Mouse (Mus musculus): ENCODE results near the gene Oser1.

Gene Oser1

GRCm38 (mm10) chr2:163398770-163399169 lies 25.7 kb downstream of the Oser1 start:
- no peak for DNase-seq

DNA sequence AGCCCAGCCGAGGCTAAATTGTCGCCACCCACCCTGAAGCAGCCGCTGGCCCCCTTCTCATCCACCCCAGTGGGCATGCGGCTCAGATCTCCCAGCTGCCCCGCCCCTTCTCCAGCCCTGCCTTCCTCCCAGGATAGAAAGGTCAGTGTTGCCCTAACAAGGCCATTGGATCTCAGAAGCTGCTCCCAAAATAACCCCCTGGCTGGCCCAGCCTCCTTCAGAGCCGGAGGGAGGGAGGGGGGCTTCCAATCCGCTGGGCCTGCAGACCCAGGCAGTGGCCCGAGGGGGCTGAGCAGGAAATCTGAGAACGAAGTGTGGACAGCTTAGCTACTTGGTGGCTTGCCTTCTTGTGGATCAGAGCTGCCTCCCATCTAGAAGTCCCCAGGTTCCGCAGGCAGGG lies 26.6 kb downstream of the Oser1 start, which contains the start of gene Jph2:
Jph2 (minus strand) TSS at position 89 of the 400 bp plus-strand sequence.
- peak; percentile 68 to 89 for DNase-seq

GRCm38 (mm10) chr2:163397071-163397470 lies 27.4 kb downstream of the Oser1 start:
- DNase-seq, result no peak

DNA sequence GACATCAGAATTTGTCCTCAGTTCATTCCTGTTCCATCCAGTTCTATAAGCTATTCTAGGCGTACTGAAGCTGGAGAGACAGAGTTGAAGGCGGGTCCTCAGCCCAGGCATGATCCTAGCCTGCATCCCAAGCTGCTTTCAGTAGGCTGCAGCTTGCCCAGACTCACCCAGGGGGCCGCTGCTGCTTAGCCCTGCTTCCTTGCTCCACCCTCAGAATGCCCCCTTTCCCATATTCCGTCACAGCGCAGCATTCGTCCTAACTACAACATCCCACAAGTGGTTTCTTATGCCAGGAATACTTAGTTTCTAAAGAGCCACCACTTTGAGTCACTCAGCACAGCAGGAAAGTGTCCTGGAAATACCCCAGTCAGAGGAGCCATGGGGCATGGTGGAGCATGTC lies 29.5 kb downstream of the Oser1 start:
- no peak for DNase-seq

DNA sequence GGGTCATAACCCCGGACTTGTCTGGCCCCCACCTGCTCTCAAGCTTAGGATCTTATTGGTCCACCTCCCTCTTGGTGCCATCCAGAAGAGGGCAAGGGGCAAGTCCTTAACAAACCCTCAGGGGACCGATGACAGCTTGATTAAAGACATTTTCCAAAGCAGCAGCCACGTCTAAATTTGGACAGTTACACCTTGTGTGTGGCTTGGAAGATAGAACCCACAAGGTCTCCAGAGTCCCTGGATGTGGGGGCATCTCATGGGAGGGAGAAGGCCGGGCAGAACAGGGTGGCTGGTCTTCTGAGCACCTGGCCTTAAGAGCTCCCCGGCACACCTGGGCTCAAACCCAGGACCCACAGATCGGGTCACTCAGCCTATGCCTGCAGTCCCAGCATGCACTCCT lies 30.5 kb downstream of the Oser1 start:
- DNase-seq, result no peak

GRCm38 (mm10) chr2:163393241-163393640 lies 31.3 kb downstream of the Oser1 start:
- DNase-seq, result no peak

DNA sequence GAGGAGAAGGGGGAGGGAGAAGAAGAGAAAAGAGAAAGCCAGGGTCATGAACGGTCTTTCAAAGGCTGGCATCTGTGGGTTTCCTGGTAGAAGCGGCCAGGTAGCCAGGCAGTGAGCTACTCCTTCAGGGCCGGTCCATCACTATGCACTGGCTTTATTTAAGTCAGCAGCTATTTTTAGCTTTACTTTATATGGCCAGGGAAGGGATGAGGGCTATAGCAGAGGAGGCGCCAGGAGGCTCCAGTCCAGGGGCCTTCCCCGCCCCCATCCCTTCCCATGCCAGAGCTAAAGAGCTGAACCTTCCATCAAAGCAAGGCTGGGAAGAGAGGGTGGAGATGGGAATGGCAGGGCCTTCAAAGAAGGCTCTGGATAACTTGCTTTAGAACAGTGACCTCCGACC lies 32.1 kb downstream of the Oser1 start:
- DNase-seq, result peak; percentile 36 to 53

GRCm38 (mm10) chr2:163386423-163387190 lies 37.9 kb downstream of the Oser1 start:
- peak in 1 of 2 experiments; percentile 55 for DNase-seq

GRCm38 (mm10) chr2:163385126-163385525 lies 39.4 kb downstream of the Oser1 start:
- no peak for DNase-seq

GRCm38 (mm10) chr2:163381246-163381645 lies 43.3 kb downstream of the Oser1 start:
- DNase-seq, result no peak

DNA sequence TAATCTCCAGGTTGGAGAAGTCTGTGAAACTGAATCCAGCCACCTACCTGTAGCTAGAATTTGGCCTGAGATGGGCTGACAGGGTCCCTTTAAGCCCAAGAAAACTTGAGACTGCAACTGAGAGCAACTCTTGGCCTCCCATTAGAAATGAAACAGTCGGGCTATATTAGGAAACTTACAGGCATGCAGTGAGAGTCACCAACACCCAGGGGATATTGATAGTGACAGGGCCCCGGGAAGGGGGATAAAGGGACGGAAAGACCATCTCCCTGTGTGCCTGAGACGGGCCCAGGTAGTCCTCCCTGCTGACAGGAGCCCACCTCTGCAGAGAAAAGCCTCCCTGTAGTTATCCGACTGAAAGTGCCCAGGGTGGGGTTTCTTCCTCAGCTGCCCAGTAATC lies 45.1 kb downstream of the Oser1 start:
- no peak for DNase-seq

- no peak for DNase-seq
Observed at GRCm38 (mm10) chr2:163376082-163376481, 48.4 kb downstream of the Oser1 start.

GRCm38 (mm10) chr2:163375468-163375867 lies 49.0 kb downstream of the Oser1 start:
- no peak for DNase-seq

GRCm38 (mm10) chr2:163372627-163373026 lies 51.9 kb downstream of the Oser1 start:
- DNase-seq, result no peak

DNA sequence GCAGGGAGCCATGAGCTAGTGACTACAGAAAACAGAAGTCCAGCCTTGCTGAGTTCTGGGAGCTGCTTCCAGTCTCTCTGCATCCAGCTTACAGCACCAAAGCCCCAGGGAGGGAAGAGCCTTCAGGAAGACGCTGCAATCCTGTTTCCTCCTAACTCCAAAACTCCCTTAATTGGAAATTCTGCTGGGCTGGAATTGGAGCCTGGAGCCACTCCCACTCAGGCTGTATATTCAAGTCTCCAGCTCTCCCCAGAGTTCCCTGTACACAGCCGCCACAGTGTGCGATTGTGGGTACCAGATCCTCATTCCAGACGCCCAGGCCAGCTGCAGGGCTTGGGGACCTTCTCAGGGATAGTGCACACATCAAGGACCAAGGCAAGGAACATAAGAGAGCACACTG lies 54.3 kb downstream of the Oser1 start:
- DNase-seq, result peak; percentile 45 to 52

DNA sequence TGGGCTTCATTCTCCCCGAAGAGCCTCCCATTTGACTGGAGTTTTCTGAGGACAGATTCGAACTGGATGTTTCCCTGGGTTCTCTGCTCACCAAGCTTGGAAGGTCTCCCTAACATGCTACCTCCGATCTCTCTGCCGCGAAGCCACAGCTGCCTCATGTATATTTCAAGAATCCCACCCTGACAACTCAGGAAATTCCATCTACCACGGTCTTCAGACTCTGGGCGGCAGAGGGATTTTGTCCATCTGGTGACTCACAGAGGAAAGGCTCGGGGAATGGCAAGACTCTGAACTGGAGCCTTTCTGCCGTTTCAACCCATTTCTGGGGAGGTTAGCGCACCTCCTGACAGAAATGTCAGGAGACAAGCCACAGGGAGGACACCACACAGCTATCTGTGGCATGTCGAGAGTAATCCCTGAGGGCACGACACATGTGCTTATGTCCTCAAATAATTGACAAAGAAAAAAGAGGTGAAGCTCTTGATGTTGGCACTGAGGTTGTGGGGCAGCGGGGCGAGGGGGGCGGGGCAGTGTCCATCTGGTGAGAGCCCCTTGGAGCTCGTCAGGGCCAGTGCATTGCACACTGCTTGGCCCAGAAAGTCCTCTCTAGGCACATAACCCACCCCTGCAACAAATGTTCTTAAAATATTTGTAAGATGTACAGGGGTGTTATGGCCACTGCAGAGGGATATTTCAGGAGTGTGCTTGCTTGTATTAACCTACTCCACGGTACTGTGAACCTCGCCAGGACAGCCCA lies 59.5 kb downstream of the Oser1 start:
- DNase-seq, result peak; percentile 39 to 75

DNA sequence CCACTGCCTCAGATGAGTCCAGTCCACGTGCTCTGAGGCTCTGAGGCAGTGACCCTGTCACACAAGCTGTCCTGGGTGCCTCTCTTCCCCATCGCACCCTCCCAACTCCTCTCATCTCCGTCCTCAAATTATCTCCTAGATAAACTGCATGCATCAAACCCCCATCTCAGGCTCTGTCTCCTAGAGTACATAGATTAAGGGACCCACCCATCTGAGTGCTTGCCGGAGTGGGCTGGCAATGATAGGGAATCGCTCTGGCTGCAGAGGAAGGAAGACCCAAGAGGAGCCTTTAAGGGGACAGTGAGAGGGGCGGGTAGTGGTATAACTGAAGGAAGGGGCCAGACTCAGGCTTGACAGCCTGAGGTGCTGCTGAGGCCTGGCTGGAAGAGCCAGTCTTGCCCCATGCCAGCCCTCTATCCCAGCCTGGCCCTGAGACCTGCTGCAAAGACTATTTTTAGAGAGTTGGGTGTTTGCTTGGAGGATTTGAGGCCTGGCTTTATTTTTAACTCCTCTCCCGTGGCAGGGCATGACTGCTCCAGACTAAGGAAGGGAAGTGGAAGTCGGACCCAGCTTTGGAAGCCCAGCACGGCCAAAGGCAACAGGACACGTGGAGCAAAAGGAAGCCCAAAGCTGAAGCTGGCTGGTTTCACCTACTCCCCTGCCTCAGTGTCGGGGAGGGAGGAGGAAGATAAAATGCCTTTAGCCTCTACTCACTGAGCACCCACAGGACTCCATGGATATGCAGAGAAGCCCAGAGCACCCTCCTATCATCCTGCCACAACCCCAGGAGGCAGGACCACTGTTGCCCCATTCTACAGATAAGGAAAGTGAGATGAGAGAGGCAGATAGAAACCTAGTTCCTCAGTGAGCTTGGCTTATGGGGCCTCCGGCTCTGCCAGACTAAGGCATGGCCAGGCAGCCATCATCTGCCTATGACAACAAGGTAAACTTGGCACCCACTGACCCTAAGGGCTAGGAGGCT lies 61.3 kb downstream of the Oser1 start:
- DNase-seq, result peak in 1 of 2 experiments; percentile 39

DNA sequence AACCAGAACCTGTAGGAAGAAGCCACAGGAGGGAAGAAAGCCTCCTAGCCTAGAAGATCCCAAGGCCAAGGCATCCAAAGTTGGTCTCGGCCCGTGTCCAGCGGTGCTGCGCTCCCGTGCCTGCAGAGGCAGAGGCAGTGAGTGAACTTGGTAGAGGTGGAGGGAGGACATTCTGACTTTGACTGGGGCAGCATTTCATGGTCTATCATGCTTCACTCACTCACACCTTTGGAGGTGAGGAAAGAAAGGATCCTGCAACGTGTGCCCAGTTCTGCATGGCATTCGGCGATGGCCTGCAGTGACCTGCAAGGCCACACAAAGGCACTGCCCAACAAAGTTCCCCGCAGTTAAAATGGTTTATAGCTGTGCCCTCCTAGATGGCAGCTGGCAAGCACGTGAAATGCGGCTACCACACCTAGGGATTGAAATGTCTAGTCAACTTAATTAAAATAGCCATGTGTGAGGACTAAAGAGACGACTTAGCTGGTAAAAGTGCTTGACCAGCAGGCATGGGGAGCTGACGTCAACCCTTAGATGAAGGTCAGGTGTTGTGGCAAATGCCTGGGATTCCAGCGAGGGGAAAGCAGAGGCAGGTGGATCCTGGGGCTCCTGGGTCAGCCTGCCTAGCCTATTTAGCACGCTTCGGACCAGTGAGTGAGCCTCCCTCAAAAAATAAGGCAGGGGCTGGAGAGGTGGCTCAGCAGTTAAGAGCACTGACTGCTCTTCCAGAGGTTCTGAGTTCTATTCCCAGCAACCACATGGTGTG lies 63.5 kb downstream of the Oser1 start:
- no peak for DNase-seq

DNA sequence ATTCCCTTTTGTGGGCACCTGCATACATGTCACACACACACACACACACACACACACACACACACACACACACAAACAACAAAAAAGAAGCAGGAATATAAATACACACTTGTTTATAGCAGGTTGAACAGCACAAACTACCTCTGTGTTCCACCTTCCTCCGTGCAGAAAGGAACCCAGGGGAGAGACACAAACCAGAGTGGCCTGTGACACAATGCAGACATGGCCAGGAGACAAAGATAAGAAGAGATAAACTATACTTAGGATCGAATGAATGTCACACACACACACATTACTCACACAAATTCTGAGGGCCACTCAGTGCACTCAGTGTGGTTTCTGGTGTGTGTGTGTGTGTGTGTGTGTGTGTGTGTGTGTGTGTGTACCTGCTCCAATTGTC lies 65.2 kb downstream of the Oser1 start:
- no peak for DNase-seq

- DNase-seq, result no peak
Observed at GRCm38 (mm10) chr2:163358662-163359061, 65.8 kb downstream of the Oser1 start.

DNA sequence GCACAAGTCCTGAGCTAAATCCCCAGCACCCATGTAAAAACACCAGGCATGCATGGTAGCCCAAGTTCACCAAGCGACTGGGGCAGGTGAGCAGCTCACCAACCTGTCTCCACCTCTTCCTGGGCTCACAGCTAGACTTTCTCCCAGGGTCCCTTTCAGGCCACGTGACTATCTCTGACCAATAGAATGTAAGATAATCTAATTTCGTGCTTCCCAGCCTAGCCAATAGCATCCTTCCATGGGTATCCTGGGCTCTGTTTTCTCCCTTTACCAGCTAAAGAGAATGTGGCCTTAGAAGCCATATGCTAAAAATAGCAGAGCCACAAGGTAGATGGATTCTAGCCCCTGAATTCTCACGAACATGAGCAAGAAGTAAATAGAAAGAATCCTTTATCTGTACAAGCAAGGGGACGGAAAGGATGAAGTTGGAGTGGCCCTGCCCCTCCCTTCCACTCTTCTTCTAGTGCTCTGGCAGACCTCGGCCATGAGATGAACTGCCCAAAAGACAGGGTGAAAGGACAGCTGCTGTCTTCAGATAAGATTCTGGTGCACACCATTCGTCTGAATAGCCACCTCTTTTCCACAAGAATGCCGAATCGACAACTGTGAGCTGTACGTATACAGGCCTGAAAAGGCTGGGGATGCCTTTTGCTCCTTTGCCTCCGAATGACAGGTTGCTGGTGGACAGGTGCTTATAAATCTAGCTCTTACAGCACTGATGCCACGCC lies 68.2 kb downstream of the Oser1 start:
- DNase-seq, result no peak
